Mouse (Mus musculus): Measurements from ENCODE around the gene Mettl15. TPM values are rescaled to one million over a fixed set of nuclear protein-coding genes. Genes with fewer than 3 reads are reported as not detected.

Mettl15 gene
- 1 to 10 TPM; 2.2 to 3.5 TPM for total RNA-seq (2023)

DNA sequence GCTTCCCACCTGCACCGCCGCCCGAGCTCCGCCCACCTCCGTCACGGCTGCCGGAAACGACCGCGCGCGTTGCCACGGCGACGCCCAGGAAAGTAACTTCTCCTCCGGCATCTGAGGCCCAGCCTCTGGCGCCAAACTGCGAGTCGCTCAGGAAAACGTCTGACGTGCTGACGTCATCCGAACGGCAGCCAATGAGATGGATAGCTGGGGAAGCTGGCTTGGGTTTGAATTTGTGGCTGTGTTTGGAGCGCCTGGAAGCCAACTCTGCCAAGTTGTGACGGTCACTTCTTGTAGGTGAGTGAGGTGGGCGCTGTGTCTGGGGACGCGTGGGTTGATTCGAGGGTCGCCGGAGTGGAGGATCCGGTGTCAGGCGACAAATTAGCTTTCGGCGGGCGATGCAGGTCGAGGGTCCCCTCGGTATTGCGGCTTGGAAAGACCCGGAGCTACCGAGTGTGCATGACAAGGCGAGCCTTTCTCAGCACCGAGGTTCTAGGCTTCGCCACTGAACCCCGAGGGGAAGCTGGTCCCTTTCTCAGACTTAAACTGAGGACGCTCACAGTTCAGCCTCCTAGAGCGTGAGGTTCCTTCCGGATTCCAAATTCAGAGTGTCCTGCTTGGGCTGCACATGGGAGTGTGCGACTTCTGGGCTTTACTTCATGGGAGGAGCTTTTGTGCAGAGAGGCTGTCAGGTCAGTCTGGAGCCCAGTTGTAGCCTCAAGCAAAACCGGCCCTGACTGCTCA lies at the start of gene Mettl15, which contains the start of gene Kif18a:
Gene Mettl15 (minus strand): TSS at position 149 of the 741 bp plus-strand sequence.
Gene Kif18a (plus strand): TSS at position 139 of the 741 bp plus-strand sequence.

Other genes with a start within 250 kb of the Mettl15 start
- gene Kif18a, start within 50 bp of the Mettl15 start, total RNA-seq (2023), result 10 to 100 TPM; 13.7 to 17.3 TPM

Data from neutrophil, adult 59 days (primary cell).